Mouse (Mus musculus): ENCODE results near the gene Hormad1.

GRCm38 (mm10) chr3:95526622-95527211, 32.8 kb upstream of the Hormad1 start, which contains the start of gene Ctss:
- TF ChIP-seq CTCF (IDR thresholded peaks at IDR 0.05; ENCODE audit: low read depth), result no peak
- no peak for TF ChIP-seq EP300 (optimal IDR thresholded peaks at IDR 0.05)

Measured in stomach, postnatal 0 days (tissue).